Mouse (Mus musculus) left cerebral cortex, postnatal 10 days (tissue): Measurements from ENCODE around the gene Msh2. TPM values are rescaled to one million over a fixed set of nuclear protein-coding genes. Genes with fewer than 3 reads are reported as not detected.
A peak's percentile ranks its signal among the peaks of the same experiment; 100 is the strongest.

Experiments used
- DNase-seq, 2 experiments: peaks; one replicate each; pipeline ENCODE4 v3.0.0; 2021 to 2022; ENCODE audit warnings: low spot score in 2 of 2, mixed read lengths in 1 of 2; ENCODE audit errors: extremely low spot score in 1 of 2
- intact Hi-C: fragments of 180-260 bp; cut with DNase I; formaldehyde crosslinking; loops from one replicate; pipeline ENCODE4 v1.15.1; 2025
- total RNA-seq, 2 experiments: library from RNA; stranded (reverse); gene quantifications; 2 replicates each; pipeline ENCODE4 v1.2.3; 2021

The Msh2 gene
- total RNA-seq, 2 experiments from 2014 or later, result 31.4 to 33.6 TPM

DNA sequence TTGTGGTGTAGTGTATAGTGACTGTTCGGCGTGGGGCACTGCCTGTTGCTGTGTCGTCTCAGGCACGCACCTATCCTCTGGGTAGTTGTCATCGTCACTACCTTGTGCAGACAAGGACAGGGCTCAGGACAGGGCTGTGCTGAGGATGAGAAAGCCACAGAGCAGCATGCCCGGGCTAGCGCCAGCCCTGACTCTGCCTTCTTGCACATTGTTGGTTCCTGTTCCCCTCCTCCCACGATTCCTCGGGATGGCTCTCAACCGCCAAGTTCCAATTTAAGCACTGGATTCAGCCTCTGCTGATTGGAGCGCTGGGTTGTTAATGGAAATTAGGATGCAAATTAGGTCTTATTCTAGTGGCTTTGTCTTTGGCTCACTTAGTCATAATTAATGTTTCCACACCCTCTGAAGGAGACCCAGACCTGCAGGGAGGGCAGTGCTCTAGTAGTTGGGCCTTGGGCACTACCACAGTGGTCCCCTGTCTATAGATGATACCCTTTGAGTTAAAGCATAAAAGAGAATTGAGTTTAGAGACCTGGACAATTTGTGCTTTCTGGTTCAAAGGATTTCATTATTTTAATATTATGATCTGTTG, 23.8 kb downstream of the Msh2 start:
- intact Hi-C loops, result loop anchor here (10.0 kb wide), 1 partner anchor 99 kb away; the partner anchor contains the start of gene Kcnk12
- no peak for DNase-seq

- DNase-seq, result no peak
- intact Hi-C loops, result loop anchor here (10.0 kb wide), 1 partner anchor 98 kb away; the partner anchor contains the start of gene Kcnk12
These were observed 24.7 kb downstream of the Msh2 start for GRCm38 (mm10) chr17:87696814-87697213.

DNA sequence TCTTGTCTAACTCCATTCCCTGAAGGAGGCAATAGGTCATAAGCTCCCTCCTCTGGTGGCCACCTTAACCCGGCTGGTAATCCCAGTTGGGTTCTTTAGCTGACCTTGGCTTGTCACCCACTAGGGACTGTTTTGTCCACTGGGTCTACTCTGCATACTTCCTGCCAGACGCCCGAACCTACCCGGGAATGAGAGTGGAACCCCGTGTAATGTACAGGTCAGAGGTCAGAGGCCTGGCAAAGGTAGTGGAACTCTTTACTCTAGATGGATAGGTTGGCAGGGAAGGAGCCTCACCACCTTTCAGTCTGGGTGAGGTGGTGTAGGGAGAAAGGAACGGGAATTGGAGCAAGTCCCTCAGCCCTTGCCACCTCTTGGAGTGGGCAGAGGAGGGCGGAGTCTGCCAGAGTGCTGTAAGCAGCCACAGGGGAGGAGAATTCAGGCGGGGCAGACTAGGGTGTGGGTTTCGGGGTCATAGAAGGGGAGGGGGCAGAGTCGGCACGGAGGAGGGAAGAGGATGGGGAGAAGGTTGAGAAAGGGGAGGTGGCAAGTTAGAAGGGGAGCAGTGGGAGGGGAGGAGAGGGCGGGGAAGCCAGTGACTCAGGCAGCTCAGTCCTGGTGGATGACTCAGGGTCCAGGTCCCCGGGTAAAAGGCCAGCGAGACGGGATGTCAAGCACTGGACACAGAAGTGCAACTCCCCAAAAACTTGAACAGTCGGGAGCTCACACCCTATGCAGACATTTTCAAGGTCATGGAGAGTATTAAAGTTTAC, 27.1 kb downstream of the Msh2 start:
- no peak for DNase-seq
- intact Hi-C loops, result loop anchor here (10.0 kb wide), 1 partner anchor 96 kb away; the partner anchor contains the start of gene Kcnk12

GRCm38 (mm10) chr17:87700101-87700500, 28.0 kb downstream of the Msh2 start:
- DNase-seq, result no peak
- intact Hi-C loops, result no loop called here

- intact Hi-C loops, result no loop called here
- DNase-seq, result no peak
These were observed 52.6 kb downstream of the Msh2 start for GRCm38 (mm10) chr17:87724727-87725126.

DNA sequence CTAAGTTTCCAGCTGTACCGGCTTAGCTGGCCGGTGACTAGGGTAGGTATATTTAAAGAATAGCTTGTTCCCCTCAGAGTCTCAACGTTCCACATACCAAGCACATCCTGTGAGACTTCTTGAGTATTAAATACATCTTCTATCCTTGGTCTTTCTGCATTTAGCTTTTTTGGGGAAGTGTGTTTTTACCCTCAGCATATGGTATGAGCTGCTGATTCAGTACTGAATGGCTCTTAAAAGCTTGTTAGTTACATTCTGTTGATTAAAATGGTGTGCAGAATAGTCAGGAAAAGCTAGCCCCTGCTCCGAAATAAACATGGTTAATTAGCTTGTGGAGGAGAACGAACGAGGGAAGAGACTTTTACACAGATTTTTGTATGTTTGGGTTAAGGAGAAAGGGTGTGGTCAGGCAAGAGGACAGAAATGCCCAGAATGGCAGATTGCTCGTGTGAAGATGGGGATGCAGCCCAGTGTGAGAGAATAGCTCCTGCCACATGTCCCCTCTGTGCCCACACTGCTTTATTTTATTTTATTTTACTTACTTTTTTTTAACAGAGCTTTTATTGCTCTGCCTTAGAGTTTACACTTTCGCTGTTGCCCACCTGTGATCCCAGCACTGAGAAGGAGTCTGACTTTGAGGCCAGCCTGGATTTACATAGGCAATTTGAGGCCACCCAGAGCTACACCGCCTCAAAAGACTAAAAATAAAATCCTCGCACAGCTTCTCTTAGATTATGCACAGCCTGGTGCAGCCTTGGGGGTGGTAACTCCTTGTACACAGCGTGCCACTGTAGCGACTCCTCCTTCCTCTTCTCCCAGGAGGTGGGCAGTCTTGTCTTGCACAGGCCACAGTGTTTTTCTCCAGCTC, 54.6 kb downstream of the Msh2 start:
- DNase-seq, result peak in 1 of 2 experiments; percentile 46
- intact Hi-C loops, result no loop called here

DNA sequence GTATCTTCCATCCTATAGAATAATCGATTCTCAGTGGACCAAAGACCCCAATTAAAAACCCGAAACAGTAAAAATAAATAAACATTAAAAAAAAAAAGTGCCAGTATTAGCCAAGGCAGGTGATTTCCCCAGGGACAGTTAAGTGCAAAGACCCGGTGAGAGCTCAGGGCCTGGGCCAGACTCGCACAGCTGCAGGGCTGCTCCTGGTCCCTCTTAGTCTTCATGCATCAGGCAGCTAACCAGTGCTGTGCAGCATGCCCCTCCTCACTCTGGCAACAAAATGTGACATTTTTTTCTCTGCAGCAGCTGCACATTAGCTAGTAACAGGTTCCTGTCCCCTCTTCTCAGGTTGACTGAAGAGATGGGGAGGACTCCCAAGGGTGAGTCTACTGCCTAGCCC, 59.8 kb downstream of the Msh2 start:
- intact Hi-C loops, result no loop called here

DNA sequence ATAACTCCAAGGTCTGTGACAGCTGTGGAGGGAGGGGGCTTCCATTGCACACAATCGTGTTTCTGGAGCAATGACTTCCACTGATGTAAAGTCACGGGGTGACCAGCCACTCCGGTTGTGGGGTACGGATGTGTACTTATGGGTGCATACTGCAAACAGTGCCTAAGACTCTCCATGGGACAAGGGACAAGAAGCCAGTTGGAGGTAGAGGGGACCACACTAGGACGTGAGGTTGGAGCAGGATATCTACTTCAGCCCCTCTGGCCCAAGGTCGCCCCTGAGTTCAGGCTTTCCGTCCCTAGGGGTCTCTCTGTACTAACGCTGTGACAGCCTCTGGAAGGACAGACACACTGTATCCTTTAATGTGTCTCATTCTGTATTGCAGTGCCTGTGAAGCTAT, 62.3 kb downstream of the Msh2 start:
- intact Hi-C loops, result no loop called here
- DNase-seq, result no peak

More for the DNA sequence above, 59.8 kb downstream of the Msh2 start:
- no peak for DNase-seq

GRCm38 (mm10) chr17:87737144-87737543, 65.0 kb downstream of the Msh2 start:
- intact Hi-C loops, result no loop called here
- DNase-seq, result no peak

- DNase-seq, result no peak
- intact Hi-C loops, result no loop called here
These were observed 67.7 kb downstream of the Msh2 start for GRCm38 (mm10) chr17:87739835-87740234.

- intact Hi-C loops, result loop anchor here (5.0 kb wide), 1 partner anchor 52 kb away; the partner anchor contains the start of gene Kcnk12
- DNase-seq, result peak; percentile 49 to 79
These were observed 73.1 kb downstream of the Msh2 start for GRCm38 (mm10) chr17:87744985-87745925.

DNA sequence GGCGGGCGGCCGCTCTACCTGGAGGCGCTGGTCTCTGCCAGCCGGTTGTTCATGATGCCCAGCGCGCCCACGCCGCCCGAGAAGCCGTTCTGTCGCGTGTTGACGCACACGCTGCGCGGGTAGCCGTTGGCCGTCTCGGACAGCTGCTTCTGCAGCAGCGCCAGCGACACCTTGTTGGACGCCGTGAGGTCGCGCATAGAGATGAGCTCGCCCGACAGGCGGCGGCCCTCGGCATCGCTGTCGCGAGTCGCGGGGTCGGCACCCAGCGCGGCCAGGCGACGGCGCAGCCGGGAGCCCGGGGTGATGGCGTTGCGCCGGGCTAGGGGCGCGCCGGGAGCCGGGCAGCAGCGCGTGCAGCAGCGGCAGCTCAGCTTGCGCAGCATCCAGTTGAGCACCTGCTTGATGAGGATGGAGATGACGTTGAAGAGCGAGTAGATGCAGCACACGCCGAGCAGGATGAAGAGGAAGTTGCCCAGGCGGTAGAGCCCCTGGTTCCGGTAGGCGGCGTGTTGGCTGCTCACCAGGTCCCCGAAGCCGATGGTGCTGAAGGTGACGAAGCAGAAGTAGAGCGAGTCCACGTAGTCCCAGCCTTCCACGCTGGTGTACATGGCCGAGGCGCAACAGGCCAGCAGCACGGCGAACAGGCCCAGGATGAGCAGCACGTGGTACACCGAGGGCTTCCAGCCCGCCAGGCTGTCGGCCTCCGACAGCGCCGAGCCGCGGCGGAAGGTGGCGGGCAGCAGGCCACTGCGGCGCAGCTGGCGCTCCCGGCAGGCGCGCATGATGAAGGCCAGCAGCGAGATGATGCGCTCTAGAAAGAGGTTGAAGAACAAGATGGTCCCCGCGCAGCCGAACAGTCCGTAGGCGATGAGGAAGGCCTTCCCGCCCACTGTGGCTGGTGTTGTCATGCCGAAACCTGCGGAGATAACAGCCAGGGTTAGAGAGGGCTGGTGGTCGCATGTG, 74.1 kb downstream of the Msh2 start:
- peak; percentile 40 to 71 for DNase-seq
- intact Hi-C loops, result loop anchor here (5.0 kb wide), 1 partner anchor 51 kb away; the partner anchor contains the start of gene Kcnk12

DNA sequence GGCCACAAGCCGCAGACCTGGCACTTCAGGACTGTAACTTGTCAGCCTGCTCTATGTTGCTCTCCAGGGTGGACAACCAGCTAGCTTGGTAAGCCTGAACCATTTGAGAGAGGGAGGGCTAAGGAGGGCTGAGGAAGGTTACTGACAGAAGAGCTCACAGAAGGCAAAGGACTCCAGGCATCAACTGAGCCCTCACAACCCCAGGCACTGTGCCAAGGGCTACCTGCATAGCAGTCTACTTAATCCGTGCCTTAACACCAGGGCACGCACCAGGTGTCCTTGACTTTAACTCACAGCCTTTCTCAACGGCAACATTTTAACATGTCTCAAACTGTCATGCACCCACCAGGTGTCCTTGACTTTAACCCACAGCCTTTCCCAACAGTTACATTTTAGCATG, 88.2 kb downstream of the Msh2 start:
- intact Hi-C loops, result no loop called here
- DNase-seq, result no peak

- intact Hi-C loops, result no loop called here
These were observed 91.0 kb downstream of the Msh2 start for GRCm38 (mm10) chr17:87763146-87763545.

DNA sequence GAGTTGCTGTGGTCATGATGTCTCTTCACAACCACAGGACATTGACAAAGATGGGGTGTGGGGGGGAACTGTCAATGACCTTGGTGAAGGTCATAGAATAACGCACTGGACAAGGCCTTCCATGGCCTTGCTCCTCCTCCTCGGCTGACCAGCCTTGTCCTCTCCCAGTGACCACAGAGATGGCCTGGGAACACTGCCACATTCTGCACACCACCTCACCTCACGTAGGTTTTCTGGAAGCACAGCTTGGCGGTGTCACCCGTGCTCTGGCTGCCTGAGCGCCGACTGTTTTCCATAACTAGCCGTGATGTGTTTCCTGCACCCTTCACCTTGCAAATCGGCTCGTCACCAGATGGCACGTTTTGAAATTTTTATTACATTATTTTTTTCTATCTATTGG, 92.9 kb downstream of the Msh2 start:
- intact Hi-C loops, result no loop called here
- no peak for DNase-seq

More at GRCm38 (mm10) chr17:87763146-87763545, 91.0 kb downstream of the Msh2 start:
- no peak for DNase-seq

DNA sequence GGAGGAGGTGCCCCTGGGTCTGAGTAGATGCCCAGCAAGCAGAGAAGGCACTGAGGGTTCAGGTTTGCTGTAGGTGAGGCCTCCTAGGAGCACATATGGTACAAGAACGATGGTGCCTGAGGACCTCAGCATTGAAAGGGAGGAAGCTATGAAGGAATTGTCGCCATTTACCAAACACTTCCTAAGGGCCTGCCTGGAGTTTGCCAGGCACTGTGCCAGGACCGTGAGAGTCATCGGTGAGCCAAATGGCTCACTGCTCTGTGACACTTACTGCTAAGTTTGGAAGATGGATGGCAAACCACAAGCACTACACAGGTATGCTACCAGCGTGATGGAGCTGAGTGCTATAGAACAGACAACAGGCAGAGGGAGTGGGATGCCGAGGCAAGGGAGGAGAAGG, 94.8 kb downstream of the Msh2 start:
- intact Hi-C loops, result no loop called here
- no peak for DNase-seq

GRCm38 (mm10) chr17:87770766-87771165, 98.6 kb downstream of the Msh2 start:
- DNase-seq, result no peak
- intact Hi-C loops, result no loop called here
